Mouse (Mus musculus) heart, embryonic 13.5 days (tissue): ENCODE results near the gene Grem2. TPM values are rescaled to one million over a fixed set of nuclear protein-coding genes. Genes with fewer than 3 reads are reported as not detected.

Experiments
- ATAC-seq: fragments of 200-750 bp; cut with Nextera tagmentation; 2 replicates; pipeline ENCODE4 v1.8.0; 2017; ENCODE audit warnings: moderate TSS enrichment; ENCODE audit not compliant: insufficient number of reproducible peaks, low FRiP score, low TSS enrichment; ENCODE audit errors: extremely low read depth
- H3K27ac ChIP-seq: fragments of 300-500 bp; sonication (generic); replicated peaks from 2 replicates; pipeline ENCODE4 v1.5.1; 2015; ENCODE audit warnings: moderate library complexity, mild to moderate bottlenecking, inconsistent platforms
- H3K27me3 ChIP-seq: fragments of 300-500 bp; sonication (generic); replicated peaks from 2 replicates; pipeline ENCODE4 v1.6.1; 2015; ENCODE audit warnings: mild to moderate bottlenecking, inconsistent platforms
- H3K36me3 ChIP-seq: fragments of 300-500 bp; sonication (generic); 2 replicates; pipeline ENCODE4 v1.6.1; 2015; ENCODE audit warnings: mild to moderate bottlenecking, inconsistent platforms
- H3K4me1 ChIP-seq: fragments of 300-500 bp; sonication (generic); 2 replicates; pipeline ENCODE4 v1.6.1; 2015; ENCODE audit warnings: inconsistent platforms
- H3K4me2 ChIP-seq: fragments of 300-500 bp; sonication (generic); 2 replicates; pipeline ENCODE4 v1.6.1; 2015; ENCODE audit warnings: inconsistent platforms, mild to moderate bottlenecking, moderate library complexity
- H3K4me3 ChIP-seq: fragments of 300-500 bp; sonication (generic); 2 replicates; pipeline ENCODE4 v1.5.1; 2015; ENCODE audit warnings: moderate library complexity, mild to moderate bottlenecking, inconsistent platforms
- H3K9ac ChIP-seq: fragments of 300-500 bp; sonication (generic); 2 replicates; pipeline ENCODE4 v1.6.1; 2015; ENCODE audit warnings: inconsistent platforms, mild to moderate bottlenecking, moderate library complexity
- H3K9me3 ChIP-seq: fragments of 300-500 bp; sonication (generic); 2 replicates; pipeline ENCODE4 v1.6.1; 2016; ENCODE audit warnings: inconsistent platforms
- WGBS: fragments of 180-500 bp; shearing (Covaris S2); methylation state at CpG from one replicate; pipeline ENCODE4 v1.1.7; 2015; ENCODE audit warnings: mixed read lengths; 5-methylcytosine and 5-hydroxymethylcytosine counted together
- polyA plus RNA-seq: library from polyadenylated mRNA; unstranded; fragments of >200 nt; fragmentation: Nextera tagmentation; extraction: Ambion mirVana; gene quantifications from 2 replicates; pipeline ENCODE4 v1.2.1, GENCODE M21; 2015

The Grem2 gene
- 0.19 and 0.23 TPM in 2 replicates for polyA plus RNA-seq

DNA sequence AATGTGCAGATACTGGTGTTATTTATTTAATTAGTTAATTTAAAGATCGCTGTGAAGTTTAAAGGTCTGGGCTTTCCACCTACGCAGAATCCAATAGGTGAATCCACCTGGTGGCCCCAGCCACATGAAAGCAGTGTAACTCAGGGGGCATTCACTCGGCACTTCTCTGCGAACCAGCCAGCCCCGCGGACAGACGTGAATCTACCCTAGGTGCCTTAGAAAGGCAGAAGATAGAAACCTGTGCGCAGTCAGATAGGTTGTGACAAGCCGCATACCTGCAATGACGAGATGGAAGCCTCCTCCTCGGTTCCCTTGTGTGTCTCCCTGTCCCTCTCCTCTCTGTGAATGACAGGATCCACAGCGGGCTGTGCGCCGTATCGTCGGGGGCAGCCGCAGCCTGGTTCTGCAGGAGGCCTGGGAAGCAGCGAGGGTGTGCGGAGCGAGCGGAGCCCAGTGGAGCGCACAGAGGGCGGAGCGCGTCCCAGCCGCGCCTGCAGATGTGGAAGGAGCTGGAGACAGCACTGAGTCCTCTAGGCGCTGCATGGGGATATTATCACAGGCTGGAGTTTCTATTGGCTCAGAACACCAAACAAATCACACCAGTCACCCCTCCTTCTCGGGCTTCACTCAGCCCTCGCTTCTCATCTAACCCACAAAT lies at the start of gene Grem2:
Gene Grem2 (minus strand): TSS at position 522 of the 658 bp plus-strand sequence.
- no peaks in the 10 kb centered on the region for H3K36me3 ChIP-seq
- no peak within 1 kb of the TSS for H3K27ac ChIP-seq
- H3K4me1 ChIP-seq = peaks cover 7% of the 10 kb centered on the region; the same call in 1 of the 2 replicates
- H3K9me3 ChIP-seq = no peaks in the 10 kb centered on the region
- peak within 1 kb of the TSS; percentile 81 for H3K4me2 ChIP-seq
- H3K27me3 ChIP-seq = peaks cover 16% of the 10 kb centered on the region
- WGBS = 5% methylated on average over 30 of the region's 30 CpGs
- peak within 1 kb of the TSS; percentile 61 for H3K9ac ChIP-seq
- peak within 1 kb of the TSS; percentile 51 for H3K4me3 ChIP-seq
- ATAC-seq = no peak

GRCm38 (mm10) chr1:174959837-174960236 lies 38.2 kb upstream of the Grem2 start:
- H3K27me3 ChIP-seq = no peaks in the 10 kb centered on the region
- ATAC-seq = no peak
- H3K4me2 ChIP-seq = no peak overlapping the region
- no peak overlapping the region for H3K27ac ChIP-seq
- no peaks in the 10 kb centered on the region for H3K36me3 ChIP-seq
- no peaks in the 10 kb centered on the region for H3K9me3 ChIP-seq
- H3K4me1 ChIP-seq = no peaks in the 10 kb centered on the region
- no peak overlapping the region for H3K9ac ChIP-seq
- H3K4me3 ChIP-seq = no peak overlapping the region
- 84% methylated on average over 3 of the region's 3 CpGs for WGBS

DNA sequence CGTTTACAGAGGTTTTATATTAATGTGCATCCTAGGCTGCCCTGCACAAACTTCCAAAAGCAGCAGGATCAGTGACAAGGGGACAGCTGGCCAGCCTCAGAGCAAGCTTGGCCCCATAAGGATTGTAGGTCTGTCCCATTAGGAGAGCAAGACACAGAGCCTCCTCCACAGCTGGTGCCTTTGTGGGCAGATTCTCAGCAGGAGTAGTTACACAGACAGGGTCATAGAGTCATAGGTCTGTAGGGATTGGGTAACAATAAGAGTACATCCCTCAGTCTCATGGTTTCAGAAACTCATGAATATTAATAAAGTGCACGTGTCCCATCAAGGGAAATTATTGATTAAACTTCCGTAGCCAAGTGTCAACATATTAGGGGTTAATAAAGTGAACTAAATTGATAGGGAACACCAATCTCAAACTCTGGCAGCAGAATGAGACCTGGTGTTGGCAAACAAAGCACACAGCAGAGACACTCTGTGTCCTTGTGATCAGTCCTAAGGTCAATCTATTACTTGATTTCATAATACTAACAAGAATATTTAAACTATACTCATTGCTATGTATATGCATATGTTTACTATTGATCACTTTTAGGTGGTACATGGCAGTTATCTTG lies 9.5 kb upstream of the Grem2 start:
- Histone ChIP-seq H3K36me3 (no peaks in the 10 kb centered on the region), H3K27me3 (no peaks in the 10 kb centered on the region), H3K4me2 (no peak overlapping the region), H3K9me3 (no peaks in the 10 kb centered on the region), H3K4me3 (no peak overlapping the region), H3K27ac (no peak overlapping the region), H3K4me1 (no peaks in the 10 kb centered on the region), H3K9ac (no peak overlapping the region)
- 63% methylated on average over 3 of the region's 3 CpGs for WGBS
- ATAC-seq = no peak

GRCm38 (mm10) chr1:174929459-174930181 lies 8.0 kb upstream of the Grem2 start:
- H3K9me3 ChIP-seq = no peaks in the 10 kb centered on the region
- WGBS = 68% methylated on average over 7 of the region's 7 CpGs

GRCm38 (mm10) chr1:174918949-174919348 lies 2.7 kb downstream of the Grem2 start:
- Histone ChIP-seq H3K4me3 (no peak overlapping the region), H3K4me1 (peaks cover 7% of the 10 kb centered on the region; the same call in 1 of the 2 replicates), H3K36me3 (no peaks in the 10 kb centered on the region), H3K4me2 (no peak overlapping the region), H3K9me3 (no peaks in the 10 kb centered on the region), H3K27me3 (peaks cover 16% of the 10 kb centered on the region), H3K27ac (no peak overlapping the region), H3K9ac (no peak overlapping the region)
- ATAC-seq = no peak
- 86% methylated on average over 4 of the region's 4 CpGs for WGBS

More at GRCm38 (mm10) chr1:174929459-174930181, 8.0 kb upstream of the Grem2 start:
- no peak for ATAC-seq
- no peak overlapping the region for H3K9ac ChIP-seq
- no peaks in the 10 kb centered on the region for H3K27me3 ChIP-seq
- no peak overlapping the region for H3K27ac ChIP-seq
- H3K4me3 ChIP-seq = no peak overlapping the region
- no peak overlapping the region for H3K4me2 ChIP-seq
- no peaks in the 10 kb centered on the region for H3K4me1 ChIP-seq
- H3K36me3 ChIP-seq = no peaks in the 10 kb centered on the region

- ATAC-seq = no peak
- Histone ChIP-seq H3K9ac (no peak overlapping the region), H3K4me1 (peaks cover 7% of the 10 kb centered on the region; the same call in 1 of the 2 replicates), H3K4me3 (no peak overlapping the region), H3K4me2 (no peak overlapping the region), H3K36me3 (no peaks in the 10 kb centered on the region), H3K27ac (no peak overlapping the region), H3K9me3 (no peaks in the 10 kb centered on the region), H3K27me3 (peaks cover 16% of the 10 kb centered on the region)
- WGBS = 64% methylated on average over 5 of the region's 5 CpGs
These were observed 3.3 kb downstream of the Grem2 start for GRCm38 (mm10) chr1:174918236-174918870.

DNA sequence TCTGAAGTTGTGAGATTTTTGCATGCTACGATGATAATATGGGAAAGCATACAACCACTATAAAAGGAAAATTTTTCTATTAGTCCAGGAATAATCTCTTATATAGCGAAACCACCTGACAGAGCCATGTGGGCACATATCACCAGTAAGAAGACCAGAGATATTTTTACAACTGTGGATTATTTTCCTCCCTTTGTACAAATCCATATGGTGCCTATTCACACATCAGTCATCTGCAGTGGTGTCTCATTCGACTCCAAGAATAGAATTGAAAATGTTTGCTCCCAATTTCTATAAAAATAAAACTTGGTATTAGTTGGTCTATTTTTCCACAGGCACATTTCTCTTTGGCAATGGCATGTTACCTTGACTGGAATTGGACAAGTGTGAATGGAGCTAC lies 11.8 kb downstream of the Grem2 start:
- no peak for ATAC-seq
- Histone ChIP-seq H3K9ac (no peak overlapping the region), H3K27ac (no peak overlapping the region), H3K36me3 (no peaks in the 10 kb centered on the region), H3K4me2 (no peak overlapping the region), H3K27me3 (no peaks in the 10 kb centered on the region), H3K4me1 (no peaks in the 10 kb centered on the region), H3K4me3 (no peak overlapping the region), H3K9me3 (no peaks in the 10 kb centered on the region)
- 74% methylated on average over 3 of the region's 3 CpGs for WGBS

DNA sequence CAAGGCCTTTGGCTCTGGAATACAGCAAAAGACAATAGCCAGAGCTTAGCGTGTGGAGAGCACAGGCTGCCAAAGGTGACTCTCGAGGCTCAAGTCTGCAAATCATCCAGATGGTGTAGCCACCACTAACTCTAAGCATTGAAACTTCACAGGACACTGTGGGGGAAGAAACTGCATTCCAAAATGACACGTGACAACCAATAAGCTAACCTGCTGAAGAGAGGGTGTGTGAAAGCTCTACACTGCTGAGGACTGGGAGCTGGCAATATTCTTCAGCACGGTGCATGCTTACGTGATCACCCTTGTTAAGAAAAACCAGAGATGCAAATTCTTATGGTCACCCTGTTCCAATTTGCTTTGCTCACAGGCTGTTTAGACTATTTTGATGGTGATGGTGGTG lies 13.4 kb downstream of the Grem2 start:
- Histone ChIP-seq H3K27me3 (no peaks in the 10 kb centered on the region), H3K4me1 (no peaks in the 10 kb centered on the region), H3K4me2 (no peak overlapping the region), H3K36me3 (no peaks in the 10 kb centered on the region), H3K27ac (no peak overlapping the region), H3K9ac (no peak overlapping the region), H3K9me3 (no peaks in the 10 kb centered on the region), H3K4me3 (no peak overlapping the region)
- WGBS = 71% methylated on average over 5 of the region's 5 CpGs
- no peak for ATAC-seq

DNA sequence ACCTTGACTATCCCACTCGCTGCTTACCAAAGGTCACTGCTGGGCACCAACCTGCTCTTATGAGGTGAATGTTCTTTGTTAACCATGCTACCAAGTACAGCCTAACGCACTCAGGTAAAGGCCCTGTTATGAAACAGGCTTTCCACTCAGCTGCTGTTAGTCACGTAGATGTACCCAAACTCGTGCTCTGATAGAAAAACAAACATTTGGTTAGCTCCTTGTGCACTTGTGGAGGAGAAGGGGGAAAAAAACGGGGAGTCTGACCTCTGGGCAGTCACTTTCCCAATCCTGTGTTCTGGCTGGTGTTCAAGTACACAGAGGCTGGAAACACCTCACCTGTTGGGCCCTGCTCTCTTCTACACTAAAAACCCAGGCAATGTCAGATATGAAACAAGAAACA lies 14.0 kb downstream of the Grem2 start:
- Histone ChIP-seq H3K4me2 (no peak overlapping the region), H3K9me3 (no peaks in the 10 kb centered on the region), H3K4me3 (no peak overlapping the region), H3K27ac (no peak overlapping the region), H3K36me3 (no peaks in the 10 kb centered on the region), H3K27me3 (no peaks in the 10 kb centered on the region), H3K9ac (no peak overlapping the region), H3K4me1 (no peaks in the 10 kb centered on the region)
- no peak for ATAC-seq
- 75% methylated on average over 5 of the region's 5 CpGs for WGBS

DNA sequence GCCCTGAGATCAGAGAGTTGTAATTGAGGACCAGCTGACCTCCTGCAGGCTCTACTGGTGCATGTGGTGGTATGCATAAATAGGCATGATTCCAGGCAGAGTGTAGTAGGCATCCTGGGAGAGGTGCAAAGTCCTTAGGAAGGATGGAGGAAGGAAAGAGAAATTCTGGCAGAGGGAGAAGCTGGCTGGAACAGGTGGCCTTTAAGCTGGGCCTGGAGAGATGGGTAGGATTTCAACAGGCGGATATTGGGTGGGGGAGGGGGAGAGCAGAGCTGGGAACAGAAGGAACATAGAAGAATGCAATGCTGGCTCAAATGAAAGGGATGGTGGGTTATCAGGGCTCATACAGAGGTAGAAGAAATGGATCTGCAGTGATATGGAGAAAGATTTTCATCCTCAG lies 18.9 kb downstream of the Grem2 start:
- Histone ChIP-seq H3K27me3 (no peaks in the 10 kb centered on the region), H3K4me1 (no peaks in the 10 kb centered on the region), H3K9ac (no peak overlapping the region), H3K4me2 (no peak overlapping the region), H3K36me3 (no peaks in the 10 kb centered on the region), H3K27ac (no peak overlapping the region), H3K9me3 (no peaks in the 10 kb centered on the region), H3K4me3 (no peak overlapping the region)
- WGBS = 46% methylated on average over 1 of the region's 1 CpGs
- no peak for ATAC-seq

DNA sequence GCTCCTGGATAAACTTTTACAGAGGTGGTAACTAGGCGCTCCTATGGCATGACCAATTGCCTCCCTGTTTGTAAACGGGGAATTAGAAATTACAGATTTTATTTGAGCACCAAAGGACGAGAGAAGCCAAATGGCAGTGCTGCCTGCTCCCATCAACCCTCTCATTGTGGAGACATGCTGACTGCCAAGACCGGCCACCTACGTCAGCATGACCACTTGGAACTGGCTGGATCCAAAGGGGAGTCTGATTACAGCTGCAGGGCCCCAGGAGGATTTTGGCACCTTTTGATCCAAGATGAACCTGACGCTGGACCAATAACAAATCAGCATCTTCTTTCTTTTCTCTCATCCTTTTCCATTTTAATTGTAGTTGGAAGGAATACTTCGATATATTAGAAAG lies 29.1 kb downstream of the Grem2 start:
- Histone ChIP-seq H3K4me2 (no peak overlapping the region), H3K27ac (no peak overlapping the region), H3K9ac (no peak overlapping the region), H3K9me3 (no peaks in the 10 kb centered on the region), H3K36me3 (no peaks in the 10 kb centered on the region), H3K4me1 (no peaks in the 10 kb centered on the region), H3K4me3 (no peak overlapping the region), H3K27me3 (no peaks in the 10 kb centered on the region)
- no peak for ATAC-seq
- WGBS = 81% methylated on average over 7 of the region's 7 CpGs
